Mouse (Mus musculus) E14TG2a.4 (cell line): ENCODE measurements around the gene Cabin1.

Experiments
- CTCF ChIP-seq: conservative IDR thresholded peaks from 2 replicates; pipeline ENCODE4 v1.5.1; 2014; ENCODE audit warnings: low read length
- NANOG ChIP-seq: IDR thresholded peaks from 2 replicates; pipeline ENCODE4 v1.6.1; 2014; ENCODE audit warnings: borderline replicate concordance, low read length, mixed read lengths

GRCm38 (mm10) chr10:75713026-75713425, 51.1 kb downstream of the Cabin1 start:
- TF ChIP-seq CTCF (no peak), NANOG (no peak)
